Comparison of ENCODE assay signal across 8 mouse cellular contexts in genomic region chr1:86442832-86443231, GRCm38 (mm10). TPM values are rescaled to one million over a fixed set of nuclear protein-coding genes. Genes with fewer than 3 reads are reported as not detected.
DNase-seq lines count a peak whose midpoint lies in the region; ATAC-seq lines count a peak whose summit lies in the region.

No protein-coding gene starts in this region.

- H3K9ac ChIP-seq in hindbrain, embryonic 16.5 days (ENCODE audit: low read depth, low read length): peak overlapping the region; percentile 88
- H3K9ac ChIP-seq in midbrain, embryonic 14.5 days (replicated peaks; ENCODE audit: low read length): peak overlapping the region; percentile 95

- peak; percentile 6 for ATAC-seq in common myeloid progenitor, adult 5-6 weeks (replicated peaks; ENCODE audit: low read depth, poor library complexity, severe bottlenecking)
- ATAC-seq in hindbrain, embryonic 16.5 days: peak; percentile 19
- no peak for ATAC-seq in midbrain, embryonic 14.5 days (ENCODE audit: low FRiP score, low TSS enrichment)
- ATAC-seq in monocyte, adult 5-6 weeks (replicated peaks; ENCODE audit: insufficient number of reproducible peaks, low FRiP score, low TSS enrichment, poor library complexity, severe bottlenecking): no peak

- no peaks in the 10 kb centered on the region for H3K9me3 ChIP-seq in hindbrain, embryonic 16.5 days (ENCODE audit: control insufficient read depth, low read length)
- H3K9me3 ChIP-seq in midbrain, embryonic 14.5 days (ENCODE audit: control insufficient read depth, low read length): no peaks in the 10 kb centered on the region

- intact Hi-C loops in left cerebral cortex, postnatal 10 days (cut with DNase I): loop anchor here (5.0 kb wide), 1 partner anchor 44 kb away; no protein-coding TSS in a partner anchor

- DNase-seq in layer of hippocampus, adult 9-11 months: peak; percentile 64
- DNase-seq in layer of hippocampus, adult 9-10 months (ENCODE audit: low spot score): no peak
- DNase-seq in midbrain, embryonic 14.5 days: no peak
- DNase-seq in cerebellum, adult 9-11 months: no peak
- no peak for DNase-seq in left cerebral cortex, postnatal 10 days (ENCODE audit: extremely low spot score in 1 of 2, low spot score in 2 of 2)

- 2% methylated on average over 24 of the region's 24 CpGs for WGBS in hindbrain, embryonic 16.5 days
- WGBS in midbrain, embryonic 14.5 days: 1% methylated on average over 24 of the region's 24 CpGs

- H3K4me1 ChIP-seq in hindbrain, embryonic 16.5 days (ENCODE audit: control insufficient read depth, insufficient read depth, low read depth, low read length): peaks cover 27% of the 10 kb centered on the region
- H3K4me1 ChIP-seq in midbrain, embryonic 14.5 days (ENCODE audit: control insufficient read depth, insufficient read depth, low read length): peaks cover 33% of the 10 kb centered on the region

- peak overlapping the region; percentile 52 for H3K4me3 ChIP-seq in hindbrain, embryonic 16.5 days (ENCODE audit: low read length)
- peak overlapping the region; percentile 51 for H3K4me3 ChIP-seq in midbrain, embryonic 14.5 days (replicated peaks; ENCODE audit: low read depth, low read length)

- no peaks in the 10 kb centered on the region for H3K36me3 ChIP-seq in hindbrain, embryonic 16.5 days (ENCODE audit: control insufficient read depth, insufficient read depth, low read length)
- H3K36me3 ChIP-seq in midbrain, embryonic 14.5 days (ENCODE audit: control insufficient read depth, insufficient read depth, low read length): no peaks in the 10 kb centered on the region

- H3K27ac ChIP-seq in hindbrain, embryonic 16.5 days (ENCODE audit: low read depth, low read length): peak overlapping the region; percentile 99
- peak overlapping the region; percentile 99 for H3K27ac ChIP-seq in midbrain, embryonic 14.5 days (replicated peaks; ENCODE audit: low read depth, low read length)

- peak overlapping the region; percentile 96 for H3K4me2 ChIP-seq in hindbrain, embryonic 16.5 days (ENCODE audit: low read length)
- peak overlapping the region; percentile 91 for H3K4me2 ChIP-seq in midbrain, embryonic 14.5 days (ENCODE audit: low read length)

- H3K27me3 ChIP-seq in hindbrain, embryonic 16.5 days (replicated peaks; ENCODE audit: control insufficient read depth, insufficient read depth, low read length): no peaks in the 10 kb centered on the region
- no peaks in the 10 kb centered on the region for H3K27me3 ChIP-seq in midbrain, embryonic 14.5 days (ENCODE audit: control insufficient read depth, insufficient read depth, low read length)

RNA-seq across cellular contexts. Expression of gene Tex44, which starts 16.7 kb away (rescaled TPM):
- not detected in 2 replicates for total RNA-seq in common myeloid progenitor, adult 5-6 weeks (2017)
- not detected in 2 replicates for polyA plus RNA-seq in hindbrain, embryonic 16.5 days (2015; fragmentation: Nextera tagmentation; extraction: Ambion mirVana)
- not detected in 2 replicates for polyA plus RNA-seq in midbrain, embryonic 14.5 days (2014; fragmentation: Nextera tagmentation; extraction: Ambion mirVana)
- not detected in 3 replicates for total RNA-seq in monocyte, adult 5-6 weeks (2017)
- total RNA-seq in left cerebral cortex, postnatal 10 days (2021): not detected

RNA-seq across cellular contexts. Expression of gene Nmur1, which starts 16.8 kb away (rescaled TPM):
- total RNA-seq in common myeloid progenitor, adult 5-6 weeks (2017): not detected in 2 replicates
- 0.13 TPM in 1 of 2 replicates, not detected in the other for polyA plus RNA-seq in hindbrain, embryonic 16.5 days (2015; fragmentation: Nextera tagmentation; extraction: Ambion mirVana)
- polyA plus RNA-seq in midbrain, embryonic 14.5 days (2014; fragmentation: Nextera tagmentation; extraction: Ambion mirVana): not detected in 2 replicates
- not detected in 3 replicates for total RNA-seq in monocyte, adult 5-6 weeks (2017)
- under 1 TPM in 1 of 2 experiments, not detected in 1; 0.63 TPM for total RNA-seq in left cerebral cortex, postnatal 10 days (2021)

Comparison
In these comparisons a context has a peak if more than half of its experiments do, and no peak if none do; other contexts are left out.
1. ATAC-seq: peak in common myeloid progenitor, adult 5-6 weeks (single experiment) and hindbrain, embryonic 16.5 days (single experiment); none in midbrain, embryonic 14.5 days (single experiment) and monocyte, adult 5-6 weeks (single experiment).